Mouse (Mus musculus) ES-E14 (cell line): ENCODE measurements around the gene Abca9. TPM values are rescaled to one million over a fixed set of nuclear protein-coding genes. Genes with fewer than 3 reads are reported as not detected.

Source experiments
- DNase-seq: peaks from one replicate; pipeline ENCODE4 v3.0.0-alpha.2; 2013; ENCODE audit warnings: low read depth, low spot score
- H3K27ac ChIP-seq: 2 replicates; pipeline ENCODE4 v1.5.1; 2012; ENCODE audit warnings: low read depth, mild to moderate bottlenecking, low read length, moderate library complexity, mixed read lengths; ENCODE audit not compliant: poor library complexity, insufficient read depth, severe bottlenecking
- H3K36me3 ChIP-seq: 2 replicates; pipeline ENCODE4 v1.6.1; 2012; ENCODE audit warnings: mild to moderate bottlenecking, low read length, moderate library complexity, mixed read lengths; ENCODE audit not compliant: control insufficient read depth, poor library complexity, insufficient read depth, severe bottlenecking
- H3K4me1 ChIP-seq, 2 experiments: fragments of 150-350 bp in 1 of 2; sonication (generic) in 1 of 2; 2 replicates each; pipeline ENCODE4 v1.6.1; 2012; ENCODE audit warnings: low read length in 2 of 2, mild to moderate bottlenecking in 1 of 2, mixed read lengths in 1 of 2; ENCODE audit not compliant: control insufficient read depth in 2 of 2, insufficient read depth in 2 of 2, poor library complexity in 1 of 2
- H3K4me3 ChIP-seq, 2 experiments: fragments of 150-350 bp in 1 of 2; sonication (generic) in 1 of 2; 2 replicates each; pipeline ENCODE4 v1.5.1; 2012; ENCODE audit warnings: low read length in 2 of 2, low read depth in 1 of 2, mild to moderate bottlenecking in 1 of 2, mixed read lengths in 1 of 2; ENCODE audit not compliant: insufficient read depth in 1 of 2, poor library complexity in 1 of 2, severe bottlenecking in 1 of 2
- H3K9ac ChIP-seq: 2 replicates; pipeline ENCODE4 v1.6.1; 2012; ENCODE audit warnings: low read depth, mild to moderate bottlenecking, low read length, mixed read lengths; ENCODE audit not compliant: poor library complexity, insufficient read depth, severe bottlenecking
- H3K9me3 ChIP-seq: fragments of 150-350 bp; sonication (generic); 2 replicates; pipeline ENCODE4 v1.6.1; 2012; ENCODE audit warnings: low read depth, mild to moderate bottlenecking, low read length; ENCODE audit not compliant: control insufficient read depth, insufficient read depth
- CHD2 ChIP-seq: IDR thresholded peaks from 2 replicates; pipeline ENCODE4 v1.6.1; 2014; ENCODE audit warnings: mild to moderate bottlenecking, low read depth, low read length, inconsistent platforms
- HCFC1 ChIP-seq: IDR thresholded peaks from 2 replicates; pipeline ENCODE4 v1.6.1; 2012; ENCODE audit warnings: low read length, inconsistent platforms, borderline replicate concordance; ENCODE audit not compliant: insufficient read depth
- MAFK ChIP-seq: IDR thresholded peaks from 2 replicates; pipeline ENCODE4 v1.6.1; 2014; ENCODE audit warnings: mild to moderate bottlenecking, low read depth, low read length, inconsistent platforms; ENCODE audit not compliant: insufficient read depth
- ZC3H11A ChIP-seq: IDR thresholded peaks from 2 replicates; pipeline ENCODE4 v1.6.1; 2012; ENCODE audit warnings: low read depth, mild to moderate bottlenecking, inconsistent platforms, low read length, borderline replicate concordance
- ZNF384 ChIP-seq: IDR thresholded peaks from 2 replicates; pipeline ENCODE4 v1.6.1; 2012; ENCODE audit warnings: low read depth, low read length, inconsistent platforms
- in situ Hi-C, 2 experiments: fragments of 600-800 bp; cut with MboI; formaldehyde crosslinking; loops; one replicate each; pipeline ENCODE4 v1.15.1; 2025; ENCODE audit warnings: low sequenced_read_pairs in 2 of 2, inconsistent platforms in 1 of 2; ENCODE audit not compliant: unreplicated experiment in 2 of 2
- total RNA-seq: library from RNA; depleted of rRNA; stranded (reverse); fragments of 300-350 nt; gene quantifications from 2 replicates; pipeline ENCODE4 v1.2.3, GENCODE M21; 2012; rRNA removed

Gene Abca9
- total RNA-seq, 1 experiment = 0.09 TPM

- no peak overlapping the region for H3K27ac ChIP-seq
- TF ChIP-seq ZC3H11A = no peak
- TF ChIP-seq CHD2 = no peak
- no peak for TF ChIP-seq MAFK
- TF ChIP-seq ZNF384 = no peak
- TF ChIP-seq HCFC1 = no peak
- no peak for DNase-seq
- H3K9me3 ChIP-seq = no peaks in the 10 kb centered on the region
- in situ Hi-C loops = no loop called here
- no peaks in the 10 kb centered on the region for H3K4me1 ChIP-seq
- no peaks in the 10 kb centered on the region for H3K36me3 ChIP-seq
- no peak overlapping the region for H3K4me3 ChIP-seq
- H3K9ac ChIP-seq = no peak overlapping the region
These were observed 107.0 kb downstream of the Abca9 start for GRCm38 (mm10) chr11:110061032-110061431.

GRCm38 (mm10) chr11:110060127-110060526 lies 107.9 kb downstream of the Abca9 start:
- no peak overlapping the region for H3K4me3 ChIP-seq
- no peak overlapping the region for H3K27ac ChIP-seq
- H3K9ac ChIP-seq = no peak overlapping the region
- no peak for DNase-seq
- no peaks in the 10 kb centered on the region for H3K4me1 ChIP-seq
- H3K36me3 ChIP-seq = no peaks in the 10 kb centered on the region
- in situ Hi-C loops = no loop called here
- H3K9me3 ChIP-seq = no peaks in the 10 kb centered on the region
- TF ChIP-seq ZC3H11A (no peak), MAFK (no peak), ZNF384 (no peak), HCFC1 (no peak), CHD2 (no peak)

GRCm38 (mm10) chr11:110053681-110054080 lies 114.3 kb downstream of the Abca9 start:
- Histone ChIP-seq H3K4me3 (no peak overlapping the region), H3K36me3 (no peaks in the 10 kb centered on the region), H3K27ac (no peak overlapping the region), H3K9ac (no peak overlapping the region), H3K4me1 (no peaks in the 10 kb centered on the region), H3K9me3 (no peaks in the 10 kb centered on the region)
- no peak for TF ChIP-seq CHD2
- no peak for TF ChIP-seq ZNF384
- TF ChIP-seq ZC3H11A = no peak
- TF ChIP-seq HCFC1 = no peak
- no peak for TF ChIP-seq MAFK
- DNase-seq = no peak
- in situ Hi-C loops = no loop called here

Other genes starting within 250 kb of the Abca9 start
- gene Abca8b, start 172.4 kb downstream of the Abca9 start, total RNA-seq = 0.27 and 0.37 TPM in 2 replicates
- gene Abca8a, start 72.2 kb downstream of the Abca9 start, total RNA-seq = 0.27 TPM in 1 of 2 replicates, not detected in the other
- 0.05 and 0.18 TPM in 2 replicates for gene Abca6, start 83.6 kb upstream of the Abca9 start, total RNA-seq
- gene Abca5, start 169.5 kb upstream of the Abca9 start, total RNA-seq = 2.4 and 4.0 TPM in 2 replicates
- gene Map2k6, start 230.9 kb upstream of the Abca9 start, total RNA-seq = 6.4 and 9.8 TPM in 2 replicates